Mouse (Mus musculus): ENCODE results near the gene L3mbtl1.
A peak's percentile ranks its signal among the peaks of the same experiment; 100 is the strongest.

DNA sequence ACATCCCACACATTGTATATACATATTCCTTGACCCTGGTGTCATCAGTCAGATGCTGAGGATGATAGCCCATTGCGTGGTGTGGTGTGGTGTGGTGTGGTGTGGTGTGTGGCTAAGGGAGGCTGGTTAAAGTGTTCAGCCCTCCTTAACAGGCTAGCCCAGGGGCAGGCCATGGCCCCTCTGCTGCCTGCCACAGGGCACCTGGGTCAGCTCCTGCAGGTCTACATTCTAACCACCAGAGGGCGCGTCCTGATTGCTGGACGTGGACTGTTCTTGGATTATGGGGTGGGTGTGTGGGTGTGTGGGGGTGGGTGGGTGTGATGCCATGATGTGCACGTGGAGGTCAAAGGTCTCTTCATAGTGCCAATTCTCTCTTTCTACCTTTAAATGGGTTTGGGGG is 25.1 kb downstream of the L3mbtl1 start:
- TF ChIP-seq POLR2A (IDR thresholded peaks at IDR 0.05; ENCODE audit: low read depth, low read length) (no peak), CTCF (IDR thresholded peaks at IDR 0.05; ENCODE audit: borderline replicate concordance, insufficient read depth, low read length) (peak; percentile 68)
